Mouse (Mus musculus) kidney, embryonic 14.5 days (tissue): ENCODE data around the gene Ppt1. TPM values are rescaled to one million over a fixed set of nuclear protein-coding genes. Genes with fewer than 3 reads are reported as not detected.

Source experiments
- ATAC-seq: fragments of 200-750 bp; cut with Nextera tagmentation; 2 replicates; pipeline ENCODE4 v1.8.0; 2017; ENCODE audit warnings: moderate number of reproducible peaks, mild to moderate bottlenecking, moderate TSS enrichment, moderate library complexity; ENCODE audit not compliant: low FRiP score, low TSS enrichment
- H3K27ac ChIP-seq: fragments of 300-500 bp; sonication (generic); 2 replicates; pipeline ENCODE4 v1.5.1; 2014; ENCODE audit warnings: low read depth, mild to moderate bottlenecking, low read length, moderate library complexity, mixed read lengths
- H3K27me3 ChIP-seq: fragments of 300-500 bp; sonication (generic); 2 replicates; pipeline ENCODE4 v1.6.1; 2014; ENCODE audit warnings: mild to moderate bottlenecking, low read length; ENCODE audit not compliant: control insufficient read depth, insufficient read depth
- H3K36me3 ChIP-seq: fragments of 300-500 bp; sonication (generic); 2 replicates; pipeline ENCODE4 v1.6.1; 2014; ENCODE audit warnings: low read length, mixed read lengths; ENCODE audit not compliant: control insufficient read depth, insufficient read depth
- H3K4me1 ChIP-seq: fragments of 300-500 bp; sonication (generic); 2 replicates; pipeline ENCODE4 v1.6.1; 2014; ENCODE audit warnings: low read length, mixed read lengths; ENCODE audit not compliant: control insufficient read depth, insufficient read depth
- H3K4me2 ChIP-seq: fragments of 300-500 bp; sonication (generic); replicated peaks from 2 replicates; pipeline ENCODE4 v1.6.1; 2014; ENCODE audit warnings: low read depth, mild to moderate bottlenecking, low read length
- H3K4me3 ChIP-seq: fragments of 300-500 bp; sonication (generic); 2 replicates; pipeline ENCODE4 v1.5.1; 2014; ENCODE audit warnings: mild to moderate bottlenecking, low read length
- H3K9ac ChIP-seq: fragments of 300-500 bp; sonication (generic); 2 replicates; pipeline ENCODE4 v1.6.1; 2014; ENCODE audit warnings: low read depth, mild to moderate bottlenecking, low read length, moderate library complexity
- H3K9me3 ChIP-seq: fragments of 300-500 bp; sonication (generic); 2 replicates; pipeline ENCODE4 v1.6.1; 2016; ENCODE audit warnings: low read length; ENCODE audit not compliant: control insufficient read depth
- WGBS: fragments of 180-500 bp; shearing (Covaris S2); extraction: QIAGEN DNeasy Blood & Tissue Kit; methylation state at CpG from one replicate; pipeline ENCODE4 v1.1.7; 2014; 5-methylcytosine and 5-hydroxymethylcytosine counted together
- polyA plus RNA-seq: library from polyadenylated mRNA; unstranded; fragments of >200 nt; fragmentation: Nextera tagmentation; extraction: Ambion mirVana; gene quantifications from 2 replicates; pipeline ENCODE4 v1.2.1, GENCODE M21; 2014

The Ppt1 gene
- polyA plus RNA-seq, 1 experiment from 2014 or later: 82.5 TPM

DNA sequence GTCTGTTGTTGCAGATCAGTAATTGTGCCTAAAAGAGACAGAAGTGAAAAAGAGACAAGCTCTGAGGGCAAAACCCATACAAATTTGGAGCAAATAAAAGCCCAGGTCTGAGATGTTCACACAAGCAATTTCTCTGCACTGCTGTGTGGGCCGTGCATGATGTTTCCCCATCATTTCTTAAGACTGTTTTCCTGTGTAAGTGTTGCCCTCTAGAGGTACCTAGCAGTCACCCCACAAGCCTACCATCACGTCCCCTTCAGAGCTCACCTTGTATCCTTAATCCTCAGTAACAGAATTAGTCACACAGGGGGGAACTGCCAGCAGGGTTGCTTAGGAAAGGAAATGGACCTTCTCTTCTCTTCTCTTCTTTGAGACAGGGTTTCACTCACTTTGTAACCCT lies 21.9 kb downstream of the Ppt1 start:
- 76% methylated on average over 2 of the region's 2 CpGs for WGBS
- peaks cover 71% of the 10 kb centered on the region for H3K36me3 ChIP-seq
- no peak for ATAC-seq

GRCm38 (mm10) chr4:122859096-122859674 lies 23.1 kb downstream of the Ppt1 start:
- Histone ChIP-seq H3K4me1 (no peaks in the 10 kb centered on the region), H3K27ac (no peak overlapping the region), H3K9me3 (no peaks in the 10 kb centered on the region), H3K36me3 (peaks cover 80% of the 10 kb centered on the region), H3K4me3 (no peak overlapping the region), H3K27me3 (no peaks in the 10 kb centered on the region), H3K9ac (no peak overlapping the region), H3K4me2 (no peak overlapping the region)
- WGBS: 81% methylated on average over 6 of the region's 6 CpGs
- ATAC-seq: no peak

More for the DNA sequence above, 21.9 kb downstream of the Ppt1 start:
- no peaks in the 10 kb centered on the region for H3K9me3 ChIP-seq
- no peaks in the 10 kb centered on the region for H3K4me1 ChIP-seq
- no peaks in the 10 kb centered on the region for H3K27me3 ChIP-seq
- no peak overlapping the region for H3K4me3 ChIP-seq
- H3K27ac ChIP-seq: no peak overlapping the region
- no peak overlapping the region for H3K4me2 ChIP-seq
- no peak overlapping the region for H3K9ac ChIP-seq

DNA sequence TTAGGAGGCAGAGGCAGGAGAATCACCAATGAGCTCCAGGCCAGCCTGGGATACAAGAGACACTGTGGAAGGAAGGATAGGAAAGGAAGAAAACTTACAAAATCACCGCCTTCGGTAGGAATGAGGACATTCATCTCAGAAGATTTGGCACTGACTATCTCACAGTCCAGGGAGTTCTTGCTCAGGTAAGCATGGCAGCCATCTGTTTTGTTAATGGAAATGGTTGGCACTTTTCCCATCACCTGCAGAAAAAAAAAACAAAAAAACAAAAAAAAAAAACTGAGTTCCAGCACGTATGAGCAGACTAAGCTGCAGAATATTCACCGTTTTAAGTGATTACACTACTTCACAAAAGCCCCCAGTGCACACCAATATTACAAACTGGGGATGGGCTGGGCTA lies 25.8 kb downstream of the Ppt1 start:
- Histone ChIP-seq H3K9me3 (no peaks in the 10 kb centered on the region), H3K4me2 (no peak overlapping the region), H3K9ac (no peak overlapping the region), H3K27ac (no peak overlapping the region), H3K4me3 (no peak overlapping the region), H3K4me1 (no peaks in the 10 kb centered on the region), H3K27me3 (no peaks in the 10 kb centered on the region), H3K36me3 (peaks cover 85% of the 10 kb centered on the region)
- 92% methylated on average over 4 of the region's 4 CpGs for WGBS
- ATAC-seq: no peak

DNA sequence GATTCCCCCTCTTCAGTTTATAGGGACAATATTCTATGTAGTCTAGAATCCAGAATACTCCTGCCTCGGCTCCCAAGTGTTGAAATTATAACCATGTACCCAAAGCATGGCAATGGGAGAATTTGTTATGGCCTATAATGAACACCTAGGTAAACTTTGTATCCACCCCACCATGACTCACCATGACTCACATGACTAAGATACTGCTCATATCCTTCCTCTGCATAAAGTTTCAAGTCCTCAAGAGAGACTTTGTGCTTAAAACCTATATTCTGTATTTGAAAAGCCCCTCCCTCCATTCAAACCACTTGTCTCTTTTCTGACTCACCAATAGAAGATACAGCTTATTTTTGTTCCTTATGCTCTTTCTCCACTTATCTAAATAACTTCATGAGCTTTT lies 32.0 kb downstream of the Ppt1 start:
- no peak overlapping the region for H3K4me2 ChIP-seq
- H3K4me3 ChIP-seq: no peak overlapping the region
- H3K27ac ChIP-seq: no peak overlapping the region
- WGBS: 89% methylated on average over 1 of the region's 1 CpGs
- H3K9ac ChIP-seq: no peak overlapping the region
- no peak for ATAC-seq
- H3K9me3 ChIP-seq: no peaks in the 10 kb centered on the region
- no peaks in the 10 kb centered on the region for H3K27me3 ChIP-seq
- no peaks in the 10 kb centered on the region for H3K4me1 ChIP-seq
- peaks cover 85% of the 10 kb centered on the region for H3K36me3 ChIP-seq

GRCm38 (mm10) chr4:122870027-122870426 lies 34.0 kb downstream of the Ppt1 start:
- peaks cover 65% of the 10 kb centered on the region for H3K36me3 ChIP-seq
- no peak for ATAC-seq

DNA sequence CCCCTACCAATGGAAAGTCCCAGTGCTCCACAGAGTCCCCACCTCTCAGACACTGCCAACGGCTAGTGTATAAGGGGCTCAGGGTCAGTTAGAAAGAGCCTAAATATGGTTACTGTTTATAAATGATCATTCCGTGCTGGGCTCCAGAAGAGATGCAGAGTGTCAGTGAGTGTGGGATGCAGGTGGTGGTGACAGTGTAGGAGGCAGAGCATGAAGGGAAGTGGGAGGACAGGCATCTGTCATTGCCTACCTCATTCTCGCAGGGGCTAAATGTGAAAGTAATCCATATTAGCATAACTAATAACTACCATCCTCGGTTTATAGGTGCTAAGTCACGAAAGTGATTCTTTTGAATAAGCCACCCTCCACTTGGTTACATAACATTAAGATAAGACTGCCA lies 34.7 kb downstream of the Ppt1 start:
- Histone ChIP-seq H3K4me3 (no peak overlapping the region), H3K4me2 (no peak overlapping the region), H3K27me3 (no peaks in the 10 kb centered on the region), H3K27ac (no peak overlapping the region), H3K9me3 (no peaks in the 10 kb centered on the region), H3K9ac (no peak overlapping the region), H3K4me1 (no peaks in the 10 kb centered on the region), H3K36me3 (peaks cover 58% of the 10 kb centered on the region)
- ATAC-seq: no peak
- 87% methylated on average over 5 of the region's 5 CpGs for WGBS

More at GRCm38 (mm10) chr4:122870027-122870426, 34.0 kb downstream of the Ppt1 start:
- no peaks in the 10 kb centered on the region for H3K4me1 ChIP-seq
- no peaks in the 10 kb centered on the region for H3K9me3 ChIP-seq
- H3K4me2 ChIP-seq: no peak overlapping the region
- H3K27ac ChIP-seq: no peak overlapping the region
- H3K4me3 ChIP-seq: no peak overlapping the region
- H3K27me3 ChIP-seq: no peaks in the 10 kb centered on the region
- no peak overlapping the region for H3K9ac ChIP-seq

GRCm38 (mm10) chr4:122871269-122871668 lies 35.2 kb downstream of the Ppt1 start:
- Histone ChIP-seq H3K9ac (no peak overlapping the region), H3K4me3 (no peak overlapping the region), H3K27me3 (no peaks in the 10 kb centered on the region), H3K4me1 (no peaks in the 10 kb centered on the region), H3K27ac (no peak overlapping the region), H3K9me3 (no peaks in the 10 kb centered on the region), H3K36me3 (peaks cover 53% of the 10 kb centered on the region), H3K4me2 (no peak overlapping the region)
- 93% methylated on average over 11 of the region's 11 CpGs for WGBS
- ATAC-seq: no peak

DNA sequence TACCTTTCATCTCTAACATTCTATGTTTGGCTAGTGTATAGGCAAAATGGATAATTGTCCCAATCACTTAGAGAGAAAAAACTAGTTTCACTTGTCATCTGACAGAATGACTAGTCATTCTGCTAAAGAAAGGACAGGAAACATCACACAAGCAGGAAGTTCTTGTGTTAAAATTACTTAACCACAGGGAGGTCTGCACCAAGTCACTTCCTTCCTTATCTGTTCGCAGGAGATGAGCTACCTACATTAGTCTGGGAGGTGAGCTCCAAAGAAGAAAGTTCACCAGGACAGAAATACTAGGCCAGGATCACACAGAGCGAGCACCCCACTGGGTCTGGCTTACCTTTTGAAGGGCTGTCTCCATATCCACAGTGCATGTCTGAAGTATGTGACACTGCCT lies 35.9 kb downstream of the Ppt1 start:
- Histone ChIP-seq H3K4me2 (no peak overlapping the region), H3K27ac (no peak overlapping the region), H3K4me3 (no peak overlapping the region), H3K27me3 (no peaks in the 10 kb centered on the region), H3K4me1 (no peaks in the 10 kb centered on the region), H3K9ac (no peak overlapping the region), H3K9me3 (no peaks in the 10 kb centered on the region), H3K36me3 (peaks cover 46% of the 10 kb centered on the region)
- WGBS: 87% methylated on average over 2 of the region's 2 CpGs
- no peak for ATAC-seq

DNA sequence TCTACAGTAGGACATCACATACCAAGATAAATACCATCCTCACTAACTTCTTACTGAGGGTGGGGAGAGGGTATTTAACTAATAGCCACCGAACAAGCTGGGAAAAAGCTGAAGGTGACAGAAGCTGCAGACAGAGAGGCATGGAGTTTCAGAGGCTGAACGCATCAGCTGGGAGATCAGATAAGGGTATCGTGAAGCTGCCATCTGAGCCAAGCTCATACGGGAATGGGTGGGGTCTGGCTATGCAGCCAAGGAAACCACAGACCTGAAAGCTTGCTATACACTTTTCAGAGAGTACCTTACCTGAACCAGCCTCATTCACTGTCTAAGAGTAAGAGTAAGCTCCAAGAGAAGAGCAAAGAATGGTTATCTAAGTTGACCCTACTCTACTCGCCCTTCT lies 37.0 kb downstream of the Ppt1 start:
- ATAC-seq: no peak
- WGBS: 73% methylated on average over 5 of the region's 5 CpGs
- H3K36me3 ChIP-seq: peaks cover 40% of the 10 kb centered on the region
- H3K4me2 ChIP-seq: no peak overlapping the region
- no peaks in the 10 kb centered on the region for H3K9me3 ChIP-seq
- no peaks in the 10 kb centered on the region for H3K27me3 ChIP-seq
- H3K4me1 ChIP-seq: no peaks in the 10 kb centered on the region
- no peak overlapping the region for H3K9ac ChIP-seq
- no peak overlapping the region for H3K4me3 ChIP-seq
- no peak overlapping the region for H3K27ac ChIP-seq
